Mouse (Mus musculus): Measurements from ENCODE around the gene Fbln5. TPM values are rescaled to one million over a fixed set of nuclear protein-coding genes. Genes with fewer than 3 reads are reported as not detected.

The Fbln5 gene
- polyA plus RNA-seq, 3 experiments from 2014 or later: not detected

GRCm38 (mm10) chr12:101759440-101760045 is 59.3 kb downstream of the Fbln5 start:
- no peak for ATAC-seq

GRCm38 (mm10) chr12:101758698-101759097 is 60.2 kb downstream of the Fbln5 start:
- no peak for ATAC-seq

DNA sequence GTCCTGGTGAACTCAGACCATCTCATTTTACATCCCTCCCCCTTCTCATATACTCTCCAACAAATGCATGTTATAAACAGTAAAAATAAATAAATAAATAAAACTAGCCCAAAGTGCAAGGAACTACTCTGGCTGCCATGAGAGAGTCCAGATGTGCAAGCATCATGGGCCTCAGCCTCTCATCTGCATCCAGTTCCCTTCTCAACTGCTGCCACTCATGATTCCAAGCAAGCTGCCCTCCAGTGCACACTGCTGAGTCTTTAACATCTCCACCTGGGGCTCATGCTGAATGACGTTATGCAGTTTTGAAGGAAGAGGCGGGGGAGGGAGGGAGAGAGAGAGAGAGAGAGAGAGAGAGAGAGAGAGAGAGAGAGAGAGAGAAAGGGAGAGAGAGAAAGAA is 76.5 kb downstream of the Fbln5 start:
- ATAC-seq: no peak

DNA sequence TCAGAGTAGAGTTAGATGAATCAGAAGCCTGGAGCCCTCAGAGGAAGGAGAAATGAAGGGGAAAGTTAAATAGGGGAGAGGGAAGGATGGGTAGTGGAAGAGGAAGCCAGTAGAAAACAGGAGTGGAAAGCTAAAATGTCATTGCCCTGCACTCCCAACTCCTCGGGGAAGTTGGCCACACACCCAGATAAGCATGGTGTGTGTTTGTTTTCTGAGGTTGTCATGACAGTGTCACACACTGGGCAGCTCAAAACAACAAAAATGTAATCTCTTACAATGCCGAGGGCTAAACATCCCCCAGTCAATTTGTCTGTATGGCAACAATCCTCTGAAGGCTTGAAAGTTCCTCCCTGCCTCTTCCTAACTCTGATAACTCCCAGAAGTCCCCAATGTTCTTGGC is 78.4 kb downstream of the Fbln5 start:
- ATAC-seq: no peak

GRCm38 (mm10) chr12:101740045-101740444 is 78.8 kb downstream of the Fbln5 start:
- ATAC-seq: no peak

DNA sequence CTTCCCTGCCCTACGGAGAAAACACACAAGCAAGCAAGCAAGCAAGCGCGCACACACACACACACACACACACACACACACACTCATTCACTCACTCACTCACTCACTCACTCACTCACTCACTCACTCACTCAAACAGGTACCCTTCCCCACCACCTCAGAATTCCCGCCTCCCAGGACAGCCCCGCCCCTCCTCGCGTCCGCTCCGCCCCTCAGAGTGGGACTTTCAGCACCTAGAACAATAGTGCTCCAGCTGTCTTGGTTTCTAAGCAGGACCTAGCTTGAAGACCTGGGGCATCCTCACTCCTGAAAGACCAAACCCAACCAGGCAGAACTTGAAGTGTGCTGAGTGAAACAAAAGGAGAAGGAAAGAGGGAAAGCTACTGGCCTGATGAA is 100.1 kb downstream of the Fbln5 start:
- peak; percentile 19 for ATAC-seq

DNA sequence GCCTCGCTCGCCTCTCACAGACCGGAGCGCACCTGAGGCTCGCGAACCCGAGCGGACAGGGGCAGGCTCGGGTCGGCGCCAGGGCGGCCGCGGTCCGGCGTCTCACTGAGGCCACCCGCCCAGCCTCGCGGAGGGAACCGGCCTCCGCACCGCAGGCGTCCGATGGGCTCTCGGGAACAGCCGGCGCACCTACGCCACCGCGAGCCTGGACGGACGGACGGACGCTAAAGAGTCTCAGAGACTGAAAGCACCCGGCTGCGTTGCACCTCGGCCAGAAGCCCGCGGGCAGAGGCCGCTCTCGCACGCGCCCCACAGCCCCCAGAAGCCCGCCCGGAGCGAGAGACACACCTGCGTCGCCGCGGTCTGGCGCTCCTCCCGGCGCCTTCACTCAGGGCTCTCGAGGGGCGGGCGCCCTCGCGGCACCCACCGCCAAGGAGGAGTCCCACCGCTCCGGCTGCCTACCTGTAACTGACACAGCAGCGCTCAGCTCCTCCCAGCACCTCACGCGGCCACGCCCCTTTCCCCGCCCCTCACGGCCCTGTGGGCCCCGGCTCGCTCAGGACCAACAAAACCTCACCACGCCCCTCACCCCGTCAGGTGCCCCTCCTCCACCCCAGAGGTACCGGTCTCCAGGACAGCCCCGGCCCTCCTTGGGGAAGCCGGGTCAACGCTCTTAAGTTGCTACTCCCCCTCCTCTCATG is 100.7 kb downstream of the Fbln5 start, which contains the start of gene Tc2n:
Tc2n (minus strand) TSS at position 470 of the 701 bp plus-strand sequence.
- ATAC-seq: peak; percentile 83

- ATAC-seq: no peak
Observed at GRCm38 (mm10) chr12:101699176-101699575, 119.7 kb downstream of the Fbln5 start.

Other genes starting within 250 kb of the Fbln5 start
- gene Tc2n, start 100.5 kb downstream of the Fbln5 start, polyA plus RNA-seq (2017; shearing (Covaris generic)): under 1 TPM in 1 of 3 experiments, not detected in 2; 0.06 TPM
- 10 to 100 TPM; 52.4 to 80.6 (median 67.9) TPM for gene Trip11, start 94.2 kb upstream of the Fbln5 start, polyA plus RNA-seq (2017; shearing (Covaris generic))
- 10 to 100 TPM; 20.7 to 24.7 (median 21.0) TPM for gene Atxn3, start 139.2 kb upstream of the Fbln5 start, polyA plus RNA-seq (2017; shearing (Covaris generic))
- 10 to 100 TPM; 16.2 to 25.8 (median 17.7) TPM for gene Cpsf2, start 156.9 kb upstream of the Fbln5 start, polyA plus RNA-seq (2017; shearing (Covaris generic))

Measured in inflammation-experienced regulatory T-cells, adult 6 months (primary cell).